Mouse (Mus musculus) T-cell, adult 2 months (primary cell): ENCODE measurements around the gene Sgms2.

Experiments
- DNase-seq: peaks from one replicate; pipeline ENCODE4 v3.0.0; 2022; ENCODE audit warnings: low spot score

Gene Sgms2

DNA sequence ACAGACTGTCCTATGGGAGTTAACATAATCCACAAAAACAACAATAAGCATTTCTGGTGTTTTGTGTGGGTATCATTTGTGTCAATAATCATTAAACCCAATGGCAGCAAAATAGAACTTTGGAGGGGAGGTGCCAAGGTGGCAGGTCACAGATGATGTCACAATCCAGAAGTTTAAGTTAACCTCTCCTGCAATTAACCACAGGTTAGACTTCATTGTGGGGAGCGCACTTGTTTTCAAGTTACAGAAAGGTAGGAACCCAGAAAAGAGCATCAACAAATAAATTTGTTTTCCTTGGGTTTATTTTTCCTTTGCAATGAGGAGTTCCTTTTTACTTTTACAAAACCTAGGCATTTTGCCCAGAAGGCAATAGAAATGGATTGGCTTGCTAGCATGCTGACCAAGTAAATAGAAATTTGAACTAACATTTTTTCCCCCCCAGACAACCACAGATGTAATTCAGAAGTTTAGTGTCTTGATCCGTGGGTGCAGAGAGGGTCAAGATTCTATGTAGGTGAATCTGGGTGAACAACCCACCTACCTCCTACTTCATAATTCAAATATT lies at the start of gene Sgms2:
Gene Sgms2 (minus strand): TSS at position 51 of the 565 bp plus-strand sequence.
- no peak for DNase-seq

GRCm38 (mm10) chr3:131525229-131525628 lies 34.0 kb upstream of the Sgms2 start:
- no peak for DNase-seq

- no peak for DNase-seq
Measured at GRCm38 (mm10) chr3:131524779-131525178, 33.6 kb upstream of the Sgms2 start.

DNA sequence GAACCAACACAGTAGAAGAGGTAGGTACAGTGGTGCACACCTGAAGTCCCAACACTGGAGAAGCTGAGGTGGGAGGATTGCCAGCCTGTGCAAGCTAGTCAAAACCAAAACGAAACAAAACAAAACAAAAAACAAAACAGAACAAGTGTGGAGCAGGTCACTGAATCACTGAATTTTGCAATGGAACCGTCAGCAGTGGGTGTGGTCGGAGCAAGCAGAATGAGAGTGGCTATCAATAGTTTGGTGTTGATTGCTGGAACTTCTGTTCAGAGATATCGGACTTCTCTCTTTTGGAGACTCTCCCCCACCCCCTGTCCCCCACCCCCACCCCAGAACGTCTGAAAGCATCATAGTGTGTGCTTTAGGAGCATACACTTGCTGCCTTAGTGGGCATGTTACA lies 33.0 kb upstream of the Sgms2 start:
- DNase-seq: no peak

DNA sequence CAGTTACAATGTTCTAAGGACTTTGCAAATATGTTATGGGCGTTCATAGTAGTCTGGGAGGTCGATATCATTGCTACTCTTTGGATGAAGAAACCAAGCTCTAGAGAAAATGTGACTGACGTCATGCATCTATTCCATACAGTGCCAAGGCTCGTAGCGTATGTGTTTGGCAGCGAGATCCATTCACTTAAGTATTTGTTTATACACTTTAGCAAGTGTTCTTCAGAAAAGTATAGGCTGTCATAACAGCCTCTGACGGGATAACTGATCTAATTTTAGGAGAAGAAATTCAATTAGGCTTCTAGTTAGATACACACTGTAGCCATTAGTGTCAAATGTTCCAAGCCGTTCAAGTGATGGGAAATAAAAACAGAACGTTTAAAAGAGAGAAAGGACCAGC lies 32.5 kb upstream of the Sgms2 start:
- DNase-seq: no peak

GRCm38 (mm10) chr3:131522243-131522642 lies 31.0 kb upstream of the Sgms2 start:
- DNase-seq: no peak

DNA sequence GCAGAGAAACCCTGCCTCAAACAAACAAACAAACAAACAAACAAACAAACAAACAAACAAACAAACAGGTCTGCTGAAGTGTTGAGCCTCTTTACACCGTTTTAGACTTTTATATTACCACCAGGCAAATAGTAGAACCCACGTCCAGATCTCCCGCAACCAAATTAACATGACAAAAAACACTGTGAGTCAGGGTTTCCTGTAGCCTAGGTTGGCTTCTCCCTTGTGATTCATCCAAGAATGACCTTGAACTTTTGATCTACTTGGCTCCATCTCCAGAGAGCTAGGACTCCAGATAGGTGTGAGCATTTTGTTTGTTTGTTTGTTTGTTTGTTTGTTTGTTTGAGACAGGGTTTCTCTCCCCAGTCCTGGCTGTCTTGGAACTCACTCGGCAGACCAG lies 30.0 kb upstream of the Sgms2 start:
- DNase-seq: no peak

DNA sequence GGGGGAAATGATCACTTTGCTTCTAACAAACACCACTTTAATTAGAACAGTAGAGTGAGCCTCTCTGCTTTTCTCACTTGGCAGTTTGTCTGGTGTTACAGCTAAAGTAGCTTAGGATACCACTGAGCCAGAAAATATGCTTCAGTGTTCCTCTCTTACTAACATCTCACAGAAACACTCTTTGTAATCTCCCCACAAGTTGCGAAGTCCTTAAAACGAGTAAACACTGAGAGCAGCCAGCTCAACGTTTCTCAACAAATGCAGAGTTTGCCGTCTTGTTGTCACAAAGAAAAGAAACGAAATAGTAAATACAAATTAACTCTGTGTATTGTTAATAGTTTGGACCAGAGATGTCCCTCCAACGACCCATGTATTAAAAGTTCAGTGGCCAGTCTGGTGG lies 26.5 kb upstream of the Sgms2 start:
- no peak for DNase-seq

- DNase-seq: no peak
Measured at GRCm38 (mm10) chr3:131516332-131516999, 25.3 kb upstream of the Sgms2 start.

GRCm38 (mm10) chr3:131511616-131512015 lies 20.4 kb upstream of the Sgms2 start:
- no peak for DNase-seq

GRCm38 (mm10) chr3:131508024-131508423 lies 16.8 kb upstream of the Sgms2 start:
- DNase-seq: no peak

DNA sequence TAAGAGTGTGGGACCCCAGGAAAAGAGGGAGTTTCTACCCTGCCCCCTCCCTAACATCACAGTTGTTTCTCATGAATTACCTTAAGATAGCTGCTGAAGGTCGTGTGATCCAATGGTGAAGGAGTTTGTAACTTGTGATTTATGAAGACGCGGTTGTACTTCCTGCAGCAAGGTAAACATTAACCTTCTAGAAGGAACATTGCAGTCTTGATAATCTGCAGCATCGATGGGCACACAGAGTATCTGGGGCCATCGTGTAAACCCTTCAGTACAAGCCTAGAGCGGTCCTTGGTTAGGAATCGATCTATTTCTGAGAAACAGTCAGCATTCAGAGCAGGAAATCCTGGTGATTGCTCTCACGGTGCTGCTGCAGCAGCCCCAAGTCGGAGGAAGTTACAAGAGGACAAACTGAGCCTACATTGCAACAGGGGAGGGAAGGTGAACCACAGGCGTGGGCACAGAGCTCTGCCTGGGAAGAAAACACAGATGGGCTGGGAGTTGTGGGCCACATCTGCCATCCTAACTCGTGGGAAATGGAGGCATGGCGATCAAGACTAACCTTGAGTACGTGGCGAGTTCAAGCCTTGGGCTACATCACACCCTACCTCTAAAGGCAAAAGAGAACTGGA lies 13.5 kb upstream of the Sgms2 start:
- DNase-seq: no peak

DNA sequence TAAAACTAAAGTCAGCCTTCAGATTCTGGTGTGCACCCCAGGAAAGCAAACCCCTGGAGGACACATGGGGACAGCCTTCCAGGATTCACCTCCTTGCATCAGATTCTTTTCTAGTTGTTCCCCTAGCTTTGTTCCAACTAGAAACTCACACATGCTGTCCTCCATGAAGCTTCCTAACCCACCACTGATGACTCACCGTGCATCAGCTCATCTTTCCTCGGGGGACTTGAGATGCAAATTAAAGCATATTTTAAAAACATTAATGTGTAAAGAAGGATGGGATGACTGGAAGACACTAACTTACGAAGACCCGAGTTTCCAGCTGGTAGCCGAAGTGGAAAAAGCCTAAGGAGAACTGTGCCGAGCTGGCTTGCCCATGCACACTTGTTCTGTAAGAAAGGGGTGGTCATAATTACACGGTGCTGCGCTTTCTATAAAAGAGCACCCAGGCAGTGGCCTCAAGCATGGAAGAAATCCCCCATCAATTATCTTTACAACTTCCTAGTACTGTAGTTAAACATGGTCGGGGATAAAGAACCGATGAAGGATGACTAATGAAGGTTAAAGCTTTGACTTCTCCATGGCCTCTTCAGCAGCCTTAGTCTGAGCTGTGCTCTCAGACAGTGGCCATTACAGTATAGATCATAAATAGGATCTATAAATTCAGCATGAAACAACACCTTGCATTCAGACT lies 10.6 kb upstream of the Sgms2 start:
- DNase-seq: no peak

- no peak for DNase-seq
Measured at GRCm38 (mm10) chr3:131499651-131500050, 8.4 kb upstream of the Sgms2 start.

GRCm38 (mm10) chr3:131496506-131497122 lies 5.4 kb upstream of the Sgms2 start:
- DNase-seq: no peak

DNA sequence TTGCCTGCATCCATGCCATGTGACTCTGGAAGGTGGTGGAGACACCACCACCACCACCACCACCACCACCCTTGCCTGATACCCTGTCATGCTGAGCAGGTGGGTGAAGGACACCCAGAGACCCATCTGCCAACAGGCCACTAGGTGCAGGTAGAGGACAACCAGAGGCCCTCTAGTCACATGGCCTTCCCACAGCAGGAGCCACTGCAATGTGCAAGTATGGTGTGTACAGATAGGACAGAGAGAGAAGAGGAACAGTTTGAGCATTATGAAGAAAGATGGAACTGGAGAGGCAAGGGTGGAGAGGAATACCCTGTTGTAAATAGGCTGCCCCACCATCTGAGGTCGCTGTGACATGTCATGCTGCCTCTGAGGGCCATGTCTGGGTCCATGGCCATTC lies 3.9 kb upstream of the Sgms2 start:
- DNase-seq: no peak

GRCm38 (mm10) chr3:131493194-131493593 lies 2.0 kb upstream of the Sgms2 start:
- no peak for DNase-seq

GRCm38 (mm10) chr3:131491980-131492379 lies 769 bp upstream of the Sgms2 start:
- no peak for DNase-seq

GRCm38 (mm10) chr3:131490143-131490908 lies 885 bp downstream of the Sgms2 start:
- DNase-seq: no peak

DNA sequence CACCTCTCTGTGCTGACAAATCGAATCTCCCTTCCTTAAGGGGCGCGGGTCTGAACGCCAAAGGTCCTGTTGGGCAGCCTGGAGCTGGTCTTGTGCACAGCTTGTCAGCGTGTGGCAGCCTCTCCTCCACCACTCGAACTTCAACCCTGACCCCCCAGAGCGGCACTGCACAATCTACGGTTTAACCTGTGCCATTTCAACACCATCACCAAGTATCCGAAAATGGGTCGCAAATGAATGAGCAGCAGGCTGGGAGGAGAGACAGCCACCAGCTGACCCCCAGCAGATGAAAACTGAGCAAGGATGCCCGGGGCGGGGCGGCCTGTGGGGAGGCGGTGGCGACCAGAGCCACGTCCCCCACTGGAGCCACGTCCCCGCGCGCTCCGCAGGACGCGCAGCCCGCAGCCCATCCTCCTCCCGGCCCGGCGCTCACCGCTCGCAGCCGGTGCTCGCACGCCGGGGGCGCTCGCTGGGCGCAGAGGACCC lies 1.5 kb downstream of the Sgms2 start:
- DNase-seq: no peak

DNA sequence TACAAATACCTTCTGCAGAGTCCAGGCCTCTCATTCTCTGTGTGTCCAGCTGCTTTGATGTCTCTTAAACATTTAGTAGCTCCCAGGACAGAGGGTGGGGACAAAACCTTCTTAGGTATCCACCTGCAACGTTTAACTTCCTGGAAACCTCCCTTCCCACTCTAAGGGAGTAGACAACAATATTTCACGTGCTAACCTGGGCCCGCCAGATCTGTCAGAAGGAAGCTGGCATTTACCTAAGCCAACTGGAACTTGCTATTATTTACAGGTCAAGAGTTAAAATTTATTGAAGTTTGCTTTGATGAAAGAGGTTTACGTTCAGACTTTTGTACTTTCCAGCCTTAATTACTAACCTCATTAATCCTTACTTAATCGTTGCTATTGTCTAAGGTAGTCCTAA lies 2.2 kb downstream of the Sgms2 start:
- no peak for DNase-seq

GRCm38 (mm10) chr3:131488403-131488802 lies 2.8 kb downstream of the Sgms2 start:
- no peak for DNase-seq
